Mouse (Mus musculus) frontal cortex, postnatal 14 days (tissue): ENCODE measurements around the gene Dtymk.

Experiments used
- DNase-seq, 2 experiments: peaks; one replicate each; pipeline ENCODE4 v3.0.0; 2022; ENCODE audit warnings: low spot score in 2 of 2

Dtymk gene

DNA sequence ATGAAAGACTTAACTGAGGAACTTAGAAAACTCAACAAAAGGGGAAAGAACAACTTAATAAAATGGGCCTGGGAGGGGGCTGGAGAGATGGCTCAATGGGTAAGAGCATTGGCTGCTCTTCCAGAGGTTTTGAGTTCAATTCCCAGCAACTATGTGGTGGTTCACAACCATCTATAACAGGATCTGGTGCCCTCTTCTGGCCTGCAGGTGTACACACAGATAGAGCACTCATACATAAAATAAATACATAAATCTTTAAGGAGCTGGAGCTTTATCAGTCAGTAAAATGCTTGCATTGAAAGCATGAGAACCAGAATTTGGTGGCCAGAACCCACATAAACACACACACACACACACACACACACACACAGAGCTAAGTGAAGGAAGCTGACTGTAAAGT is 58.8 kb downstream of the Dtymk start:
- DNase-seq, result no peak
